In genomic region chr14:12642868-12643512, GRCm38 (mm10) we compare ENCODE assay signal across 13 mouse cellular contexts.
"Had no signal": no experiment of that assay in that cellular context is flagged by ENCODE, and none has a peak within 500 bp of the region (broad histone marks: within the 10 kb centered on the region; RNA-seq: fewer than 3 reads in every experiment).

No protein-coding gene starts in this region.

- H3K9me3 ChIP-seq: kidney, embryonic 15.5 days; limb, embryonic 15.5 days; liver, embryonic 12.5 days; midbrain, embryonic 10.5 days had no signal

- H3K9ac ChIP-seq: kidney, embryonic 15.5 days; limb, embryonic 15.5 days; liver, embryonic 12.5 days; lung, embryonic 14.5 days had no signal

- H3K27ac ChIP-seq: kidney, embryonic 15.5 days; limb, embryonic 15.5 days; liver, embryonic 12.5 days; midbrain, embryonic 10.5 days had no signal

- DNase-seq: kidney, adult 2 months; kidney, postnatal 14 days; lung, embryonic 14.5 days; lung, postnatal 10 days; lung, postnatal 4 days; spleen, adult 18-20 months; thymus, adult 18-20 months; thymus, postnatal 14 days had no signal

- H3K4me2 ChIP-seq: kidney, embryonic 15.5 days; limb, embryonic 15.5 days; liver, embryonic 12.5 days; lung, embryonic 14.5 days had no signal

- H3K36me3 ChIP-seq: kidney, embryonic 15.5 days; limb, embryonic 15.5 days; liver, embryonic 12.5 days; midbrain, embryonic 10.5 days had no signal

- H3K4me3 ChIP-seq: kidney, embryonic 15.5 days; limb, embryonic 15.5 days; liver, embryonic 12.5 days; midbrain, embryonic 10.5 days had no signal

- H3K4me1 ChIP-seq: kidney, embryonic 15.5 days; limb, embryonic 15.5 days; liver, embryonic 12.5 days had no signal

- ATAC-seq: liver, embryonic 12.5 days; midbrain, embryonic 16.5 days had no signal

- H3K27me3 ChIP-seq: kidney, embryonic 15.5 days; limb, embryonic 15.5 days; liver, embryonic 12.5 days had no signal
